Mouse (Mus musculus) limb, embryonic 10.5 days (tissue): Measurements from ENCODE around the gene Hist1h2ah. TPM values are rescaled to one million over a fixed set of nuclear protein-coding genes. Genes with fewer than 3 reads are reported as not detected.
"Not testable (repeated sequence)": the region's sequence is repeated elsewhere in the genome, so short reads cannot be mapped to it uniquely, and the experiment has no call there.

Source experiments
- DNase-seq: peaks from one replicate; pipeline ENCODE4 v3.0.0-alpha.2; 2017; ENCODE audit warnings: low spot score
- H3K27ac ChIP-seq: fragments of 300-500 bp; sonication (generic); 2 replicates; pipeline ENCODE4 v1.5.1; 2016; ENCODE audit warnings: mild to moderate bottlenecking
- H3K27me3 ChIP-seq: fragments of 300-500 bp; sonication (generic); 2 replicates; pipeline ENCODE4 v1.6.1; 2016; ENCODE audit warnings: low read depth, mild to moderate bottlenecking; ENCODE audit not compliant: poor library complexity, severe bottlenecking
- H3K36me3 ChIP-seq: fragments of 300-500 bp; sonication (generic); 2 replicates; pipeline ENCODE4 v1.6.1; 2016; ENCODE audit warnings: mild to moderate bottlenecking, moderate library complexity
- H3K4me1 ChIP-seq: fragments of 300-500 bp; sonication (generic); 2 replicates; pipeline ENCODE4 v1.6.1; 2016
- H3K4me3 ChIP-seq: fragments of 300-500 bp; sonication (generic); 2 replicates; pipeline ENCODE4 v1.5.1; 2016; ENCODE audit warnings: mild to moderate bottlenecking, moderate library complexity
- H3K9me3 ChIP-seq: fragments of 300-500 bp; sonication (generic); replicated peaks from 2 replicates; pipeline ENCODE4 v1.6.1; 2016; ENCODE audit warnings: mild to moderate bottlenecking
- whole genome bisulfite sequencing: fragments of 180-500 bp; shearing (Covaris S2); methylation state at CpG from one replicate; pipeline ENCODE4 v1.1.7; 2016; 5-methylcytosine and 5-hydroxymethylcytosine counted together
- polyA plus RNA-seq: library from polyadenylated mRNA; unstranded; fragments of >200 nt; fragmentation: Nextera tagmentation; extraction: Ambion mirVana; gene quantifications from 2 replicates; pipeline ENCODE4 v1.2.1, GENCODE M21; 2016

Hist1h2ah gene
- polyA plus RNA-seq, 1 experiment from 2014 or later: 7.3 TPM

GRCm38 (mm10) chr13:22043503-22044431 lies 8.4 kb upstream of the Hist1h2ah start:
- Histone ChIP-seq H3K4me1 (peaks cover 6% of the 10 kb centered on the region; the same call in 1 of the 2 replicates), H3K9me3 (no peaks in the 10 kb centered on the region), H3K27me3 (no peaks in the 10 kb centered on the region), H3K4me3 (peak overlapping the region; percentile 48), H3K36me3 (no peaks in the 10 kb centered on the region), H3K27ac (peak overlapping the region; percentile 82)
- 2% methylated on average over 14 of the region's 14 CpGs for WGBS
- no peak for DNase-seq

GRCm38 (mm10) chr13:22042568-22043502 lies 7.5 kb upstream of the Hist1h2ah start, which contains the start of the genes Hist1h2ag and Hist1h2bj:
Hist1h2ag (minus strand) TSS chr13:22042944.
Hist1h2bj (plus strand) TSS chr13:22043214.
- not testable (repeated sequence) for H3K4me1 ChIP-seq, H3K9me3 ChIP-seq, H3K27me3 ChIP-seq, H3K36me3 ChIP-seq
- Histone ChIP-seq H3K4me3 (peak within 1 kb of the TSS; percentile 58), H3K27ac (peak within 1 kb of the TSS; percentile 95)
- WGBS: under 1% methylated on average over 52 of the region's 80 CpGs
- peak; percentile 79 for DNase-seq

- Histone ChIP-seq H3K27me3 (no peaks in the 10 kb centered on the region), H3K9me3 (no peaks in the 10 kb centered on the region), H3K4me1 (peaks cover 6% of the 10 kb centered on the region; the same call in 1 of the 2 replicates), H3K27ac (peak overlapping the region; percentile 95), H3K4me3 (peak overlapping the region; percentile 58), H3K36me3 (no peaks in the 10 kb centered on the region)
- DNase-seq: no peak
- 5% methylated on average over 13 of the region's 13 CpGs for WGBS
These were observed 6.5 kb upstream of the Hist1h2ah start for GRCm38 (mm10) chr13:22041651-22042567.

GRCm38 (mm10) chr13:22041142-22041536 lies 5.8 kb upstream of the Hist1h2ah start, which contains the start of gene Hist1h4i:
Hist1h4i (minus strand) TSS chr13:22041362.
- Histone ChIP-seq H3K4me1 (peaks cover 13% of the 10 kb centered on the region; the same call in 1 of the 2 replicates), H3K27ac (peak within 1 kb of the TSS; percentile 95), H3K4me3 (peak within 1 kb of the TSS; percentile 58)
- peak; percentile 98 for DNase-seq
- H3K36me3 ChIP-seq, H3K9me3 ChIP-seq, H3K27me3 ChIP-seq: not testable (repeated sequence)
- under 1% methylated on average over 27 of the region's 27 CpGs for WGBS

GRCm38 (mm10) chr13:22040464-22041141 lies 5.2 kb upstream of the Hist1h2ah start:
- under 1% methylated on average over 24 of the region's 24 CpGs for WGBS
- peaks cover 13% of the 10 kb centered on the region; the same call in 1 of the 2 replicates for H3K4me1 ChIP-seq
- peak; percentile 71 for DNase-seq

GRCm38 (mm10) chr13:22039951-22040463 lies 4.6 kb upstream of the Hist1h2ah start:
- H3K4me1 ChIP-seq: peaks cover 13% of the 10 kb centered on the region; the same call in 1 of the 2 replicates
- WGBS: 5% methylated on average over 2 of the region's 2 CpGs
- peak overlapping the region; percentile 58 for H3K4me3 ChIP-seq
- no peak for DNase-seq
- H3K27me3 ChIP-seq: no peaks in the 10 kb centered on the region
- H3K36me3 ChIP-seq: no peaks in the 10 kb centered on the region
- peak overlapping the region; percentile 95 for H3K27ac ChIP-seq
- H3K9me3 ChIP-seq: no peaks in the 10 kb centered on the region

More at GRCm38 (mm10) chr13:22040464-22041141, 5.2 kb upstream of the Hist1h2ah start:
- peak overlapping the region; percentile 95 for H3K27ac ChIP-seq
- no peaks in the 10 kb centered on the region for H3K9me3 ChIP-seq
- no peaks in the 10 kb centered on the region for H3K36me3 ChIP-seq
- peak overlapping the region; percentile 58 for H3K4me3 ChIP-seq
- no peaks in the 10 kb centered on the region for H3K27me3 ChIP-seq

- H3K36me3 ChIP-seq: no peaks in the 10 kb centered on the region
- peak overlapping the region; percentile 95 for H3K27ac ChIP-seq
- DNase-seq: no peak
- H3K27me3 ChIP-seq: no peaks in the 10 kb centered on the region
- peak overlapping the region; percentile 58 for H3K4me3 ChIP-seq
- peaks cover 11% of the 10 kb centered on the region; the same call in 1 of the 2 replicates for H3K4me1 ChIP-seq
- no peaks in the 10 kb centered on the region for H3K9me3 ChIP-seq
- 73% methylated on average over 5 of the region's 5 CpGs for WGBS
These were observed 4.0 kb upstream of the Hist1h2ah start for GRCm38 (mm10) chr13:22039364-22039763.

- peak overlapping the region; percentile 51 for H3K4me3 ChIP-seq
- DNase-seq: no peak
- WGBS: 79% methylated on average over 2 of the region's 2 CpGs
- H3K27ac ChIP-seq: peak overlapping the region; percentile 95
- no peaks in the 10 kb centered on the region for H3K36me3 ChIP-seq
- peaks cover 14% of the 10 kb centered on the region; the same call in 1 of the 2 replicates for H3K4me1 ChIP-seq
- no peaks in the 10 kb centered on the region for H3K27me3 ChIP-seq
- no peaks in the 10 kb centered on the region for H3K9me3 ChIP-seq
These were observed 2.0 kb upstream of the Hist1h2ah start for GRCm38 (mm10) chr13:22037415-22037814.

GRCm38 (mm10) chr13:22036986-22037385 lies 1.6 kb upstream of the Hist1h2ah start:
- DNase-seq: no peak
- Histone ChIP-seq H3K4me3 (peak overlapping the region; percentile 51), H3K27ac (peak overlapping the region; percentile 95), H3K4me1 (peaks cover 14% of the 10 kb centered on the region; the same call in 1 of the 2 replicates), H3K27me3 (no peaks in the 10 kb centered on the region), H3K9me3 (no peaks in the 10 kb centered on the region), H3K36me3 (no peaks in the 10 kb centered on the region)
- WGBS: 69% methylated on average over 3 of the region's 3 CpGs

GRCm38 (mm10) chr13:22036149-22036956 lies 985 bp upstream of the Hist1h2ah start:
- Histone ChIP-seq H3K36me3 (no peaks in the 10 kb centered on the region), H3K4me3 (peak overlapping the region; percentile 51), H3K27me3 (no peaks in the 10 kb centered on the region), H3K9me3 (no peaks in the 10 kb centered on the region), H3K4me1 (peaks cover 14% of the 10 kb centered on the region; the same call in 1 of the 2 replicates), H3K27ac (peak overlapping the region; percentile 95)
- WGBS: 4% methylated on average over 22 of the region's 23 CpGs
- peak; percentile 70 for DNase-seq
